Mouse (Mus musculus) heart, postnatal 4 days (tissue): ENCODE measurements around the gene Elk4. TPM values are rescaled to one million over a fixed set of nuclear protein-coding genes. Genes with fewer than 3 reads are reported as not detected.

ENCODE experiments used
- DNase-seq: peaks from one replicate; pipeline ENCODE4 v3.0.0; 2021
- total RNA-seq, 2 experiments: library from RNA; stranded (reverse); gene quantifications; 2 replicates each; pipeline ENCODE4 v1.2.3; 2021

The Elk4 gene
- total RNA-seq, 2 experiments from 2014 or later: 104 to 110 TPM

DNA sequence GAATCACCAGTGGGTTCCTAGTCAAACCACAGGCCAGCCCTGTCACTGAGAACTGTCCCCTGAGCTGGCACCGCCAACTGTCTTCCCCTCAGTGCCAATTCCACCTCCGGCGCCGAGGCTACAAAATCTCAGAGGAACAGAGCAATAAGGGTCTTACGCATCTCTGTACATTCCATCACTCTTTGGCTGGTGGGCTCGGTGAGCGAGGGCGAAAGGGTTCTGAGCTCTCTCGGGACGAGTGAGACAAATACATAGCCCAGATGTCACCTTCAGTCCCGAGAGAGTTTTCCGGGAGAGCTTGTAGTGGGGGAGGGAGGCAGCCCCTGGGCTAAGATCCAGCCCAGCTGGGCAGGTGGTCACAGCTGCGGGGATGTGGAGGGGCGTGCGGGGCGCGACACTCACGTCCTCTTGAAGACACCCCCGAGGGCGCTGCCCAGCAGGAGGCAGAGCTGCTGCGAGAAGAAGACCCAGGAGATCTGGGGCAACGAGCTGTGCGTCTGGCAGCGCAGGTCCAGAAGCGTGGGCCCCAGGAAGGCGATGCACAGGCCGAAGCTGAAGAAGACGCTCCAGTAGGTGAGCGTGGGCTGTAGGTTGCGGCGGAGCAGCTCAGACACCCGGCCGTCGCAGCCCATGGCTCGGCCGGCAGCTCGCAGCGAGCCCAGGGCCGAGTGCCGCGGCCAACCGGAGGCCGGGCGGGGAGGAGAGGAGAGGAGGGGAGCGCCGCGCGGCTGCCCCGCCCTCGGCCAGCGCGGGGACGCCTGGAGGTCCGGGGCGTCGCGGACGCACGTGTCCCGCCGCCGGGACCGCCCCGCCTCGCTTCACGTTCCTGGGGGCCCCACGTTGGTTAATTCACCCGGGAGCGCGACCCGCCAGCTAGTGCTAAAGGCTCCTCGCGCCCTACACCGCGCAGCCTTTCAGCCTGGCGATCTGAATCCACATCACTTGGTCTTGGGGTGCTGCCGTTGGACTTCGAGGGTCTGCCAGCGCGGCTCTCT lies 60.2 kb downstream of the Elk4 start, which contains the start of gene Mfsd4a:
TSS of gene Mfsd4a (minus strand) at position 802 of the 995 bp plus-strand sequence.
- peak; percentile 56 for DNase-seq

DNA sequence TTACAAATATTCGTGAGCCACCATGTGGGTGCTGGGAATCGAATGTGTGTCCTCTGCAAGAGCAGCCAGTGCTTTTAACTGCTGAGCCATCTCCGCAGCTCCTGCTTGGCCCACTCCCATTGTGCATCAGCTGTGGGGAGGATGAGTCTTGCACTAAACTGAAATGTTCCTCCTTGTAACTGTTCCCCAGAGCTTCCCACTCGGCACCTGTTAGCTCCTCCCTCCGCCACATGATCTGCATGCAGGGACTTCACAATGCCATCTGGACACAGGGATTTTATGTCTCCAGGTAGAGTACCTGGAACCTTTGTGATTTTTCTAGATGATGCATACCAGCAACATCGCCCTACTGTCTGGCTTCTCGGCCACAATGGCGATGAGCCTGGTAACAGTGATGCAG lies 62.0 kb downstream of the Elk4 start:
- no peak for DNase-seq

DNA sequence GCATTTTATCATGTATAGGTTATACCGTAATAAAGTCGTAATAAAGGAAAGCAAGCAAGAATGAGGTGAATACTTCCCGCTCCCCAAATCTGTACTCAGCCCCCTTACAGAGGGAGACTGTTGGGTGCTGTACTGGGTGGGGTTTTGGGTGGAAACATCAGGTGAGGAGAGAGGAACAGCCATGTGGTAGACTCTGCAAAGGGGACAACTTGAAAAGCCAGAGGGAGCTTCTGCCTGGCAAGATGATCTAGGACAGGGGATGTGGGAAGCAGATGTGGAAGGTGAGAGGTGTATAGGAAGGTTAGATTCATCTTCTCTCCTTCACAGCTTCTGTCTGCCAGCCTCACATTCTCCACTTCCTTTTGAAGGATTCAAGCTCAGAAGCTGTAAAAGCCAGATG lies 63.3 kb downstream of the Elk4 start:
- DNase-seq: no peak

DNA sequence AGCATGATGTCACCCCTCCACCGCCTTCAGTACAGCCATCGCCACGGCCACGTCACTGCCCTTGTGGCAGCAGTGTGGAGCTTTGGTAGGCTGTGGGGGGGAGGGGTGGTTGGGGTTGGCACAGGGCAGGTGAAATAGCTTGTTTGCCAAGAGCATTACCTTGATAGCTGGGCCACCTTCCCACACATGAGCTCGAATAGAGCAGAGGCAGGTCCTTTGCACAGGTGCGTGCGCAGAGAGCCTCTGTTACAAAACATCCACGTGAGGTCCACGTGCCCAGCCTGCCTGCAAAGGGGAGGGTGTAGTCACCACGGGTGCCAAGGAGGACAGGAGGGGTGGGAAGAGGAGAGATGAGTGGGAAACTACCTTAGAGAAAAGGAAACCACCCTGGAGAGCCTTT lies 68.2 kb downstream of the Elk4 start:
- DNase-seq: no peak

DNA sequence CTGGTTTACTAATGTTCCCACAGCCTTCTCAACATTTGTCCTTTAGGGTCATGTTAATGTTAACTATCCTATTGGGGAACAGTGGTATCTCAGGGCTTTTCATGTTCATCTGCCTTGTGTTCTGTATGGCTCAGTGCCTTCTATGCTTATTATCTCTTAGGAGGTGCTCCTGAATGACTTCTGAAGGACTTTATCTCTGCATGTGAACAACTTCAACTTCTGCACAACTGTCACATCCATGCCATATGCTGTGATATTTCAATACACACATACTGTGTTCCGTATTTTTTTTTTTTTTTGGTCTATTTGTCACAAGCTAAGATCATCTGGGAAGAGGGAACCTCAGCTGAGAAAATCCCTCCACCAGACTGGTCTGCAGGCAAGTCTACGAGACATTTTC lies 71.0 kb downstream of the Elk4 start:
- DNase-seq: no peak

Other genes starting within 250 kb of the Elk4 start
- gene Pm20d1, start 210.2 kb upstream of the Elk4 start, total RNA-seq: 1 to 10 TPM; 2.2 to 3.4 TPM
- 10 to 100 TPM; 23.3 to 26.3 TPM for gene Slc41a1, start 180.1 kb upstream of the Elk4 start, total RNA-seq
- gene Rab29, start 140.4 kb upstream of the Elk4 start, total RNA-seq: 10 to 100 TPM; 10.6 to 10.8 TPM
- gene Nucks1, start 97.1 kb upstream of the Elk4 start, total RNA-seq: 100 to 1,000 TPM; 169 to 172 TPM
- gene Slc45a3, start 44.6 kb upstream of the Elk4 start, total RNA-seq: 1 to 10 TPM; 2.1 to 2.3 TPM
- 1 to 10 TPM; 1.3 to 1.4 TPM for gene Mfsd4a, start 60.5 kb downstream of the Elk4 start, total RNA-seq
- 1 to 10 TPM; 7.2 to 8.5 TPM for gene Cdk18, start 132.1 kb downstream of the Elk4 start, total RNA-seq
- not detected for gene Lemd1, start 183.8 kb downstream of the Elk4 start, total RNA-seq
- not detected for gene AC124108.1, start 183.8 kb downstream of the Elk4 start, total RNA-seq
- not detected for gene Gm10188, start 222.2 kb downstream of the Elk4 start, total RNA-seq